Mouse (Mus musculus) left cerebral cortex, adult 2 months (tissue): ENCODE measurements around the gene Mbip. TPM values are rescaled to one million over a fixed set of nuclear protein-coding genes. Genes with fewer than 3 reads are reported as not detected.

Source experiments
- DNase-seq, 2 experiments: peaks; one replicate each; pipeline ENCODE4 v3.0.0; 2021 to 2022; ENCODE audit warnings: low spot score in 2 of 2, mixed read lengths in 1 of 2; ENCODE audit errors: extremely low spot score in 1 of 2
- H3K27ac ChIP-seq: fragments of 200-600 bp; 2 replicates; pipeline ENCODE4 v1.8.1; 2022
- H3K4me3 ChIP-seq: fragments of 200-600 bp; 2 replicates; pipeline ENCODE4 v1.8.1; 2022
- CTCF ChIP-seq: fragments of 200-600 bp; IDR thresholded peaks from 2 replicates; pipeline ENCODE4 v1.8.1; 2022; ENCODE audit warnings: antibody characterized with exemption, mild to moderate bottlenecking, moderate library complexity
- intact Hi-C: fragments of 180-260 bp; cut with DNase I; formaldehyde crosslinking; loops from one replicate; pipeline ENCODE4 v1.15.1; 2025
- total RNA-seq, 2 experiments: library from RNA; stranded (reverse); gene quantifications; 2 replicates each; pipeline ENCODE4 v1.2.3; 2021

Gene Mbip
- total RNA-seq, 2 experiments from 2014 or later, result 23.7 to 26.8 TPM

GRCm38 (mm10) chr12:56305758-56306157 lies 39.9 kb downstream of the Mbip start:
- no peak overlapping the region for H3K27ac ChIP-seq
- intact Hi-C loops, result no loop called here
- no peak for TF ChIP-seq CTCF

DNA sequence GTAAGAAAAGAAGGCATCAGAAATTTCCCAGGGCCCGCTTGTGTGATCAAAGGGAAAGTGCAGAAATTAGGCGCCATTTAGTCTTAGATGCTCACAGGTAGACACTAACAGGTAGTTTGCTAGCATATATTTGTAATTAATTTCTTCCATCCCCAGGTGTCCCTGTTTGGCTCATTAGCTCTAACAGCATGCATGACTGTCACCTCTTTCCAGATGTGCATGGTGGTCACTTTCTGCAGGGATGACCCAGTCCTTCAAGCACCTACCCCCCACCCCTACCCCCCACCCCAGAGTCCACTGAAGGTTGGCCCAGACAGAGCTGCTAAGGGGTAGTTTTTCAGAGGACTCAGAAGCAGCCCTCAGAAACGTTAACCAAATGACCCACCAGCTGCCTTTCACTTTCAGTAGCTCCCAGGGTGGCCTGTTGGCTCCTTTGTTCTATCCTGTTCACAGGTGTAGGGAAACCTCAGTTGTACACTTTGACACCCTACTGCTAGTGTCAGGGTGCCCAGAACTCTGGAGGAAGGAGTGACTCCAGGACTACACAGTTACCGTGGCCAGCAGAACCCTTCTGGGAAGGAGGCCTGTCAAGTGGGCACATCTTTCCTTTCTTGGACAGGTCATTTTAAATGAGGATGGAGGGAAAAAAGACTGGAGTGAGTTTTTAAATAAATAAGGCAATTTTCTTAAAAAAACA lies 43.2 kb downstream of the Mbip start:
- no peak for DNase-seq
- intact Hi-C loops, result no loop called here
- no peak for TF ChIP-seq CTCF
- Histone ChIP-seq H3K27ac (no peak overlapping the region), H3K4me3 (peak overlapping the region; percentile 41)

More at GRCm38 (mm10) chr12:56305758-56306157, 39.9 kb downstream of the Mbip start:
- no peak for DNase-seq
- H3K4me3 ChIP-seq, result no peak overlapping the region

- no peak for TF ChIP-seq CTCF
- intact Hi-C loops, result no loop called here
- Histone ChIP-seq H3K27ac (no peak overlapping the region), H3K4me3 (peak overlapping the region; percentile 41)
- DNase-seq, result no peak
Measured at GRCm38 (mm10) chr12:56301487-56302293, 44.0 kb downstream of the Mbip start.

- Histone ChIP-seq H3K27ac (no peak overlapping the region), H3K4me3 (no peak overlapping the region)
- intact Hi-C loops, result no loop called here
- no peak for TF ChIP-seq CTCF
- DNase-seq, result no peak
Measured at GRCm38 (mm10) chr12:56299610-56300009, 46.1 kb downstream of the Mbip start.

- no peak overlapping the region for H3K27ac ChIP-seq
- DNase-seq, result no peak
- no peak for TF ChIP-seq CTCF
- H3K4me3 ChIP-seq, result no peak overlapping the region
- intact Hi-C loops, result no loop called here
Measured at GRCm38 (mm10) chr12:56298919-56299318, 46.8 kb downstream of the Mbip start.

DNA sequence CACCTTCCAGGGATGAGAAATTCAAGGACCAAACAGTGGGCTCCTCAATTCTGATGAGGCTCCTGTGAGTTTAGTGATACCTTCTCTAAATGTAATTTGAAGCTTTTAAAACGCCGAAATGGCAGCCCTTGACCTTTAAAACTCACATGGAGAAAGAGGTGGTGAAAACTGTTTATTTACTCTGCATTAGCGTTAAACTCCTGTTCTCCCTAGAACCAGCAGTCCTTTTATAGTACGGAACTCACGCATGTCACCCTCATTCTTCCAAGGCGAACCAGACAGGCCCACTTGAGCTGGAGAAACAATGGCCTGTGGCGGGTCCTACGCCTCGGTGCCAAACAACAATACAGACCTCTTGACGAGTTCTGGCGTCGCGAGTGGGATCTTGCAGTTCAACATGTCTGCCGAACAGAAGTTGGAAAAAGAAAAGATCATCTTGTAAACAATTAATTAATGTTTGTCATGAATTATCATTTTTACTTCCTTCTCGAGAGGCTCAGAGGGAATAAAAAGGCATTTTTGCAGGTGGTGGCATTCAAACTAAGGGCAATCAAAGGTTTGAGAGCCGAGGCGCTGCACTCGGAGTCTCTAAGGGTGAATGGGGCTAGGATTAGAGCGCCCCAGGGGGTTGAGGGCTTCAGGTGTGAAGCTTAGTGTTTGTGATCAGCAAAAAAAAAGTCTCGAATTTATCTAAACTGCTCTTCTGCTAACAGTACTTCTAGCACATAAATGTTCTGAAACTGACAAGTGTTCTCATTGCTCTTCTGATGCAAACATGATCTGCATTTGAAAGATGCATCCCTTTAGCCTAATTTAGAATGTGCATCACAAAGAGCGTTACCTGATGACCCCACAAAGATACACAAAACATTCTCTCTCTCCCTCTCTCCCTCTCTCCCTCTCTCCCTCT lies 47.5 kb downstream of the Mbip start:
- H3K27ac ChIP-seq, result no peak overlapping the region
- H3K4me3 ChIP-seq, result no peak overlapping the region
- TF ChIP-seq CTCF, result no peak
- DNase-seq, result no peak
- intact Hi-C loops, result no loop called here

DNA sequence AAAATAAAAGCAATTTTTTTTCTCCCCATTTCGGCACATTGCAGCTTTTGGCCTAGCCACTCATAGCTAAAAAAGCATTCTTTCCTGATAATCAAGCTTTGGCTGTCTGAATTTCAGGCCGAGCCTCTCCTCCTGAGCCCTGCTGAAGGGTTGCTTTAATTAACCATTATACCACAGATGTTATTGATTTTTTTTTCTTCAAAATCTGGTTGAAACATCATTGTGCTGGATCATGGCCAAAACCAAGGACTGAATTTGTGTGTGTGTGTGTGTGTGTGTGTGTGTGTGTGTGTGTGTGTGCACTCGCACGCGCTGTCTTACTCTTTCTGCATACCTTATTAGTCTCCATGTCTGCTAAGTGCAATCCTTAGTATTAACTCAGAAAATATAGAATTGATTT lies 48.6 kb downstream of the Mbip start:
- H3K4me3 ChIP-seq, result no peak overlapping the region
- H3K27ac ChIP-seq, result no peak overlapping the region
- DNase-seq, result no peak
- intact Hi-C loops, result no loop called here
- TF ChIP-seq CTCF, result no peak

DNA sequence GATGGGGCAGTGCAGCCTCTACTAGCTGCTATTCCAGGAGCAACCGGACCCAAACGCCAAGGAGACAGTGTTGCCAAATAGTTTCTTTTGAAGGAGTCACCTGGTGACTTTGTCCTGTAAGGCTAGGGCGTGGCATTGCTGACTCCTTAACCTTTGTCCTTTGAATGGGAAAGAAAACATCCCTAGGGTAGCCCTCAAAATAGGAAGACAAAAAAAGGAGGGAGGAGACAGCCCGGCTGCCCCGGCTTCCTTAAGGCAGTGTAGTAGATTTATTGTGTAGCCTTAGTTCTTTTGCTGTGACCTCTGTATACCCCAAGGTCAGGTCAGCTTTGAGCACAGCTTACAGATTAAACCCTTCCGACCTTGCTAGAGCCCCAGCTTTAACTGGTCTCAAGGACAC lies 49.2 kb downstream of the Mbip start:
- TF ChIP-seq CTCF, result no peak
- intact Hi-C loops, result no loop called here
- DNase-seq, result no peak
- Histone ChIP-seq H3K27ac (no peak overlapping the region), H3K4me3 (no peak overlapping the region)

DNA sequence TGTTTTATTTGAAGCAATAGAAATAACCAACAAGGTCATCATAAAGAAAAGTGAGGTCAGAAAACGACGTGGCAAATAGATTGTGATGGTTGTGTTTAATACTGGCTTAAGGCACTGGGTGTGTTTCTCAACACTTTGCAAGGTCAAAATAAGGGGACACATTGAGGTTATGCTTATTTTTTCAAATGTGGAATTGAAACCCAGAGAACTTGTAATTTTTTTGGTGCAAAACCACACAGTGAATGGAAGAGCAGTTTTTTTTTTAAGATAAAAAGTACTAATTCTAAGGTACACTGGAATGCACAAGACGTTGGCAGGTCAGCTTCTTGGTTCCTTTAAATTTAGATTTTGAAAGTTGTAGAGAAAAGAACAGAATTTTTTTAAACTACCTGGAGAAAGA lies 50.5 kb downstream of the Mbip start:
- intact Hi-C loops, result no loop called here
- DNase-seq, result no peak
- H3K4me3 ChIP-seq, result no peak overlapping the region
- no peak overlapping the region for H3K27ac ChIP-seq
- no peak for TF ChIP-seq CTCF

- no peak for TF ChIP-seq CTCF
- DNase-seq, result no peak
- Histone ChIP-seq H3K4me3 (no peak overlapping the region), H3K27ac (no peak overlapping the region)
- intact Hi-C loops, result no loop called here
Measured at GRCm38 (mm10) chr12:56288548-56288947, 57.1 kb downstream of the Mbip start.

DNA sequence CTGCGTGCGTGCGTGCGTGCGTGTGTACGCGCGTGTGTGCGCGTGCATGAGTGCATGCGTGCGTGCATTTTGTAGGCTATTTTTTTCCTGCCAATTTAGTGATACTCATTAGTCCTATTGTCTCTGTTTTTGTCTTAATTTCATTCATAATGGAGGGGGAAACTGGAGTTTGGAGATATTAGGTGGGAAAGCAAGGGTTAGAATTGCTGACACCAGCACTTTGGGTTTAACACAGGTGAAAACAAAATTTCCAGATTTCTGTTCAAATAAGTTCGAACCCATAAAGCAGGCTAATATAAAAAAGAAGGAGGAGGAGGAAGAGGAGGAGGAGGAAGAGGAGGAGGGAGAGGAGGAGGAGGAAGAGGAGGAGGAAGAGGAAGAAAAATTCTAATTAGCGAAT lies 58.9 kb downstream of the Mbip start:
- H3K4me3 ChIP-seq, result no peak overlapping the region
- intact Hi-C loops, result no loop called here
- DNase-seq, result no peak

DNA sequence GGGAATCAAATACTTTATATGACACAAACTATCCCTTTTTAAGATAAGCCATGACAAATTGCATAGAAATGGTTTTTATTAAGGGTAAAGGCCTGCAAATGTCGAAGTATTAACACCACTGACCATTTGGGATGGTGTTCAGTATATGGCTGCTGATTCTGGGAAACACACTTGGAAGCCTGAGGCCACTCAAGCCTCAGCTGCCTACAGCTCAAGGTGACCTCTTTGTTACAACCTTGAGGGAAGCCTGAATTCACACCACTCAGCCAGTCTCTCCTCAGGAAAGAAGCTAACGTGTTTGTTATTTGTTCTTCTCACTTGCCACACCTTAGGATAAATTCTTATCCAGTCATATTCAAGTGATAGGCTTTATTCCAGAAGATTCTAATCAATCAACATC lies 61.5 kb downstream of the Mbip start:
- no peak overlapping the region for H3K27ac ChIP-seq
- DNase-seq, result no peak
- TF ChIP-seq CTCF, result no peak
- intact Hi-C loops, result no loop called here
- no peak overlapping the region for H3K4me3 ChIP-seq

More for the DNA sequence above, 58.9 kb downstream of the Mbip start:
- TF ChIP-seq CTCF, result no peak
- no peak overlapping the region for H3K27ac ChIP-seq
